ENCODE assay signal across 12 mouse cellular contexts in genomic region chr10:68035707-68036367, GRCm38 (mm10).
"Had no signal": no experiment of that assay in that cellular context is flagged by ENCODE, and none has a peak within 500 bp of the region (broad histone marks: within the 10 kb centered on the region; RNA-seq: fewer than 3 reads in every experiment).

No protein-coding gene starts in this region.

- H3K4me2 ChIP-seq: limb, embryonic 13.5 days; liver, embryonic 11.5 days; liver, embryonic 15.5 days; midbrain, embryonic 13.5 days; neural tube, embryonic 15.5 days had no signal

- H3K9me3 ChIP-seq: limb, embryonic 13.5 days; liver, embryonic 15.5 days; midbrain, embryonic 13.5 days; neural tube, embryonic 15.5 days had no signal

- H3K36me3 ChIP-seq: liver, embryonic 15.5 days; neural tube, embryonic 15.5 days had no signal

- H3K4me3 ChIP-seq: limb, embryonic 13.5 days; liver, embryonic 15.5 days; midbrain, embryonic 13.5 days; myocyte; neural tube, embryonic 15.5 days had no signal

- H3K27me3 ChIP-seq: limb, embryonic 13.5 days; liver, embryonic 15.5 days; midbrain, embryonic 13.5 days; neural tube, embryonic 15.5 days had no signal

- ATAC-seq: midbrain, embryonic 13.5 days had no signal

- H3K9ac ChIP-seq: limb, embryonic 13.5 days; liver, embryonic 15.5 days; midbrain, embryonic 13.5 days; neural tube, embryonic 15.5 days had no signal

- H3K4me1 ChIP-seq: limb, embryonic 13.5 days; liver, embryonic 15.5 days had no signal

- H3K27ac ChIP-seq: kidney, postnatal 0 days; limb, embryonic 13.5 days; liver, embryonic 15.5 days; midbrain, embryonic 13.5 days; neural tube, embryonic 15.5 days had no signal

- DNase-seq: kidney, postnatal 36 days; lung, adult 2 months; lung, postnatal 36 days; right cerebral cortex, postnatal 14 days; thymus, postnatal 36 days had no signal
